Mouse (Mus musculus) forelimb bud, embryonic 11.5 days (tissue): ENCODE measurements around the gene Prox2.

ENCODE experiments used
- DNase-seq: peaks from one replicate; pipeline ENCODE4 v3.0.0-alpha.2; 2012; ENCODE audit warnings: low read depth, low spot score

The Prox2 gene

GRCm38 (mm10) chr12:85094010-85094409 lies 16.5 kb downstream of the Prox2 start:
- no peak for DNase-seq

GRCm38 (mm10) chr12:85092214-85092613 lies 18.3 kb downstream of the Prox2 start:
- peak; percentile 58 for DNase-seq

- DNase-seq = no peak
Measured at GRCm38 (mm10) chr12:85091190-85091589, 19.4 kb downstream of the Prox2 start.

- DNase-seq = peak; percentile 48
Measured at GRCm38 (mm10) chr12:85087845-85088244, 22.7 kb downstream of the Prox2 start.

GRCm38 (mm10) chr12:85084941-85085340 lies 25.6 kb downstream of the Prox2 start:
- DNase-seq = no peak

GRCm38 (mm10) chr12:85084257-85084656 lies 26.3 kb downstream of the Prox2 start:
- DNase-seq = no peak

GRCm38 (mm10) chr12:85077100-85077499 lies 33.5 kb downstream of the Prox2 start:
- no peak for DNase-seq

- DNase-seq = no peak
Measured at GRCm38 (mm10) chr12:85071043-85071442, 39.5 kb downstream of the Prox2 start.

GRCm38 (mm10) chr12:85051218-85051617 lies 59.3 kb downstream of the Prox2 start:
- no peak for DNase-seq
